Mouse (Mus musculus) gastrocnemius, postnatal 25 days (tissue): ENCODE measurements around the gene Mup8. TPM values are rescaled to one million over a fixed set of nuclear protein-coding genes. Genes with fewer than 3 reads are reported as not detected.
"Not testable (repeated sequence)": the region's sequence is repeated elsewhere in the genome, so short reads cannot be mapped to it uniquely, and the experiment has no call there.

Experiments
- DNase-seq: peaks from one replicate; pipeline ENCODE4 v3.0.0; 2022
- long read RNA-seq, 2 experiments: library from polyadenylated mRNA; stranded (forward); transcript quantifications; one replicate each; pipeline ENCODE4 v2.0.0; 2021
- total RNA-seq, 2 experiments: library from RNA; stranded (reverse); gene quantifications; 1 replicate in 1 of 2; 2 replicates in 1 of 2; pipeline ENCODE4 v1.2.3; 2021

The Mup8 gene
- total RNA-seq, result not detected
- long read RNA-seq, experiment 1, result 0 reads
- long read RNA-seq, experiment 2, result 0 reads

DNA sequence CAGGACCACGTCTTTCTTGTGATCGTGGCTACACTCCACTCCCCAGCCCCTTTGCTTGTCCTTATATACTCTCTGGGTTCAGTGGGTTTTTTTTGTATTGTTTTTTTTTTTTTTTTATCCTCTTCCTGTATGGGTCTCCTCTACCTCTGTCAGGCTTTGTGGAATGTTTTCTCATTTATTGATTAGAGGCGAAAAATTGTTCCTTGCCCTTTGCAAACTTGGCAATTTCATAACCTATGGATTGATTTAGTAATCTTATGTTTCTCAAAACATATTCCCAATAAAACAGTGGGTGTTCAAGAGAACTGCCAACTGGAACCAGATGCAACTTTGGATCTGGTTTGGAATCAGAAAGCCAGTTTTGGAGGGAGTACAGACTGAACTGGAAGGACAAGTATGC, at the start of gene Mup8:
Mup8 (minus strand) TSS at position 101 of the 400 bp plus-strand sequence.
- DNase-seq, result not testable (repeated sequence)

- DNase-seq, result not testable (repeated sequence)
These were observed 43.8 kb upstream of the Mup8 start for GRCm38 (mm10) chr4:60265977-60266770.

GRCm38 (mm10) chr4:60262706-60263105, 40.3 kb upstream of the Mup8 start:
- DNase-seq, result not testable (repeated sequence)

Other genes starting within 250 kb of the Mup8 start
- 10 to 100 TPM in 1 of 2 experiments, not detected in 1; 10.7 TPM for gene Mup7, start 152.1 kb downstream of the Mup8 start, total RNA-seq
- gene Mup2, start 68.3 kb downstream of the Mup8 start, total RNA-seq, result under 1 TPM in 1 of 2 experiments, not detected in 1; 0.94 TPM
- gene Mup9, start 199.4 kb upstream of the Mup8 start, total RNA-seq, result 1 to 10 TPM in 1 of 2 experiments, not detected in 1; 2.6 TPM